Mouse (Mus musculus): Measurements from ENCODE around the gene Olfr519. TPM values are rescaled to one million over a fixed set of nuclear protein-coding genes. Genes with fewer than 3 reads are reported as not detected.

Gene Olfr519
- polyA plus RNA-seq, 1 experiment from 2014 or later, result not detected

GRCm38 (mm10) chr7:108884906-108885305, 9.3 kb downstream of the Olfr519 start, which contains the start of gene Olfr518:
Gene Olfr518 (minus strand): TSS chr7:108885006.
- no peaks in the 10 kb centered on the region for H3K36me3 ChIP-seq
- no peak within 1 kb of the TSS for H3K27ac ChIP-seq (replicated peaks)
- H3K9ac ChIP-seq (replicated peaks), result no peak within 1 kb of the TSS
- no peaks in the 10 kb centered on the region for H3K4me1 ChIP-seq
- no peak for ATAC-seq (ENCODE audit: low FRiP score)
- H3K4me2 ChIP-seq, result no peak within 1 kb of the TSS
- H3K4me3 ChIP-seq (replicated peaks), result no peak within 1 kb of the TSS
- WGBS, result 82% methylated on average over 4 of the region's 4 CpGs
- no peaks in the 10 kb centered on the region for H3K27me3 ChIP-seq (replicated peaks)
- H3K9me3 ChIP-seq (replicated peaks), result no peaks in the 10 kb centered on the region

- WGBS, result 58% methylated on average over 2 of the region's 2 CpGs
Observed at GRCm38 (mm10) chr7:108872279-108872678, 21.9 kb downstream of the Olfr519 start, which contains the start of gene Olfr517. Gene Olfr517 (minus strand): TSS chr7:108872379.

DNA sequence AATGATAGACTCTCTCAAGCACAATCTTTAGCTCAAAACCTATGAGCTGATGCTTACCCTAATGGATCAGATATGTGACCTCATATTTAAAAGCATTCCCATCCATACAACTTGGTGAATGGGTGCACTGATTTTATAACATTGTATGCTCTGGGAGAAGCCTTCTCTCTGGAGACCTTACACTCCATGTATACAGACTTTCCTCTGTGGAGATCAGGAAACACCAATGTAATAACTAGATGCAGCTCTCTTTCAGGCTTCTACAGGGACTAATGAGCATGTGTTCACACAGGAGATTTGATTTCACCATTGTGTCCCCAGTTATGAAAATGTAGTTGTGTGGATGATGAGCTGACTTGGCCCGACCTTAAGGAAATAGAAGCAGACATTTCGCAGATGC, 43.8 kb downstream of the Olfr519 start, which contains the start of gene Olfr516:
Olfr516 (minus strand) TSS at position 101 of the 400 bp plus-strand sequence.
- Histone ChIP-seq H3K27me3 (replicated peaks) (no peaks in the 10 kb centered on the region), H3K9me3 (replicated peaks) (no peaks in the 10 kb centered on the region), H3K4me1 (no peaks in the 10 kb centered on the region), H3K27ac (replicated peaks) (no peak within 1 kb of the TSS), H3K9ac (replicated peaks) (no peak within 1 kb of the TSS), H3K36me3 (no peaks in the 10 kb centered on the region), H3K4me2 (no peak within 1 kb of the TSS), H3K4me3 (replicated peaks) (no peak within 1 kb of the TSS)
- WGBS, result 95% methylated on average over 2 of the region's 2 CpGs
- ATAC-seq (ENCODE audit: low FRiP score), result no peak

More at GRCm38 (mm10) chr7:108872279-108872678, 21.9 kb downstream of the Olfr519 start, which contains the start of gene Olfr517:
- no peaks in the 10 kb centered on the region for H3K9me3 ChIP-seq (replicated peaks)
- no peak within 1 kb of the TSS for H3K4me3 ChIP-seq (replicated peaks)
- H3K4me1 ChIP-seq, result no peaks in the 10 kb centered on the region
- H3K36me3 ChIP-seq, result no peaks in the 10 kb centered on the region
- H3K27ac ChIP-seq (replicated peaks), result no peak within 1 kb of the TSS
- no peak within 1 kb of the TSS for H3K9ac ChIP-seq (replicated peaks)
- ATAC-seq (ENCODE audit: low FRiP score), result no peak
- H3K27me3 ChIP-seq (replicated peaks), result no peaks in the 10 kb centered on the region
- no peak within 1 kb of the TSS for H3K4me2 ChIP-seq

Other genes with a start within 250 kb of the Olfr519 start
- 0.06 TPM in 1 of 2 replicates, not detected in the other for gene Olfr509, start 242.5 kb downstream of the Olfr519 start, polyA plus RNA-seq (2015; fragmentation: Nextera tagmentation; extraction: Ambion mirVana)
- not detected in 2 replicates for gene Olfr510, start 228.0 kb downstream of the Olfr519 start, polyA plus RNA-seq (2015; fragmentation: Nextera tagmentation; extraction: Ambion mirVana)
- gene Olfr512, start 181.1 kb downstream of the Olfr519 start, polyA plus RNA-seq (2015; fragmentation: Nextera tagmentation; extraction: Ambion mirVana), result not detected in 2 replicates
- not detected in 2 replicates for gene Olfr513, start 143.4 kb downstream of the Olfr519 start, polyA plus RNA-seq (2015; fragmentation: Nextera tagmentation; extraction: Ambion mirVana)
- not detected in 2 replicates for gene Olfr514, start 68.4 kb downstream of the Olfr519 start, polyA plus RNA-seq (2015; fragmentation: Nextera tagmentation; extraction: Ambion mirVana)
- not detected in 2 replicates for gene Olfr516, start 43.9 kb downstream of the Olfr519 start, polyA plus RNA-seq (2015; fragmentation: Nextera tagmentation; extraction: Ambion mirVana)
- not detected in 2 replicates for gene Olfr517, start 22.0 kb downstream of the Olfr519 start, polyA plus RNA-seq (2015; fragmentation: Nextera tagmentation; extraction: Ambion mirVana)
- gene Olfr518, start 9.4 kb downstream of the Olfr519 start, polyA plus RNA-seq (2015; fragmentation: Nextera tagmentation; extraction: Ambion mirVana), result not detected in 2 replicates
- gene Nlrp10, start 35.8 kb upstream of the Olfr519 start, polyA plus RNA-seq (2015; fragmentation: Nextera tagmentation; extraction: Ambion mirVana), result 0.04 TPM in 1 of 2 replicates, not detected in the other
- 70.0 and 75.9 TPM in 2 replicates for gene Eif3f, start 40.0 kb upstream of the Olfr519 start, polyA plus RNA-seq (2015; fragmentation: Nextera tagmentation; extraction: Ambion mirVana)
- gene Tub, start 55.9 kb upstream of the Olfr519 start, polyA plus RNA-seq (2015; fragmentation: Nextera tagmentation; extraction: Ambion mirVana), result 29.8 and 37.6 TPM in 2 replicates
- gene Ric3, start 188.9 kb upstream of the Olfr519 start, polyA plus RNA-seq (2015; fragmentation: Nextera tagmentation; extraction: Ambion mirVana), result 27.9 and 35.2 TPM in 2 replicates